Mouse (Mus musculus): ENCODE data around the gene Vmac. TPM values are rescaled to one million over a fixed set of nuclear protein-coding genes. Genes with fewer than 3 reads are reported as not detected.

The Vmac gene
- polyA plus RNA-seq, 1 experiment from 2014 or later: 13.4 TPM

- Histone ChIP-seq H3K9ac (ENCODE audit: low read depth, low read length) (peak overlapping the region; percentile 41), H3K4me3 (ENCODE audit: low read depth, low read length) (peak overlapping the region; percentile 49), H3K27ac (ENCODE audit: low read depth, low read length) (no peak overlapping the region), H3K27me3 (replicated peaks; ENCODE audit: control insufficient read depth, insufficient read depth, low read length) (peaks cover 8% of the 10 kb centered on the region; the same call in 1 of the 2 replicates), H3K36me3 (ENCODE audit: control insufficient read depth, insufficient read depth) (no peaks in the 10 kb centered on the region; the same call in 1 of the 2 replicates), H3K9me3 (ENCODE audit: control insufficient read depth) (no peaks in the 10 kb centered on the region), H3K4me2 (replicated peaks; ENCODE audit: low read depth) (peak overlapping the region; percentile 98), H3K4me1 (replicated peaks; ENCODE audit: control insufficient read depth, insufficient read depth, low read length) (peaks cover 6% of the 10 kb centered on the region)
- under 1% methylated on average over 51 of the region's 51 CpGs for WGBS
- peak; percentile 75 for TF ChIP-seq CTCF (IDR thresholded peaks at IDR 0.05; ENCODE audit: low read depth)
- ATAC-seq: peak; percentile 7; the same call in 1 of the 2 replicates
Measured at GRCm38 (mm10) chr17:56756703-56757399, 39.0 kb upstream of the Vmac start.

GRCm38 (mm10) chr17:56754271-56755185 is 36.7 kb upstream of the Vmac start:
- H3K4me2 ChIP-seq (replicated peaks; ENCODE audit: low read depth): peak overlapping the region; percentile 62
- no peaks in the 10 kb centered on the region for H3K9me3 ChIP-seq (ENCODE audit: control insufficient read depth)
- peak overlapping the region; percentile 20; the same call in 1 of the 2 replicates for H3K4me3 ChIP-seq (ENCODE audit: low read depth, low read length)
- H3K27ac ChIP-seq (ENCODE audit: low read depth, low read length): no peak overlapping the region
- ATAC-seq: 0 out of 2 replicates have a peak, but pooled peaks have one; percentile 7
- WGBS: 20% methylated on average over 36 of the region's 36 CpGs
- peak overlapping the region; percentile 26; the same call in 1 of the 2 replicates for H3K9ac ChIP-seq (ENCODE audit: low read depth, low read length)
- peaks cover 8% of the 10 kb centered on the region; the same call in 1 of the 2 replicates for H3K27me3 ChIP-seq (replicated peaks; ENCODE audit: control insufficient read depth, insufficient read depth, low read length)
- H3K36me3 ChIP-seq (ENCODE audit: control insufficient read depth, insufficient read depth): no peaks in the 10 kb centered on the region; the same call in 1 of the 2 replicates
- peaks cover 6% of the 10 kb centered on the region for H3K4me1 ChIP-seq (replicated peaks; ENCODE audit: control insufficient read depth, insufficient read depth, low read length)
- TF ChIP-seq CTCF (IDR thresholded peaks at IDR 0.05; ENCODE audit: low read depth): no peak

GRCm38 (mm10) chr17:56753452-56753851 is 35.6 kb upstream of the Vmac start:
- Histone ChIP-seq H3K27ac (ENCODE audit: low read depth, low read length) (no peak overlapping the region), H3K4me1 (replicated peaks; ENCODE audit: control insufficient read depth, insufficient read depth, low read length) (peaks cover 6% of the 10 kb centered on the region), H3K9ac (ENCODE audit: low read depth, low read length) (no peak overlapping the region), H3K9me3 (ENCODE audit: control insufficient read depth) (no peaks in the 10 kb centered on the region), H3K27me3 (replicated peaks; ENCODE audit: control insufficient read depth, insufficient read depth, low read length) (peaks cover 8% of the 10 kb centered on the region; the same call in 1 of the 2 replicates), H3K36me3 (ENCODE audit: control insufficient read depth, insufficient read depth) (no peaks in the 10 kb centered on the region; the same call in 1 of the 2 replicates), H3K4me3 (ENCODE audit: low read depth, low read length) (no peak overlapping the region), H3K4me2 (replicated peaks; ENCODE audit: low read depth) (no peak overlapping the region)
- no peak for ATAC-seq
- TF ChIP-seq CTCF (IDR thresholded peaks at IDR 0.05; ENCODE audit: low read depth): no peak
- WGBS: 33% methylated on average over 15 of the region's 15 CpGs

- Histone ChIP-seq H3K9ac (ENCODE audit: low read depth, low read length) (no peak overlapping the region), H3K4me2 (replicated peaks; ENCODE audit: low read depth) (peak overlapping the region; percentile 44), H3K9me3 (ENCODE audit: control insufficient read depth) (no peaks in the 10 kb centered on the region), H3K27me3 (replicated peaks; ENCODE audit: control insufficient read depth, insufficient read depth, low read length) (peaks cover 8% of the 10 kb centered on the region; the same call in 1 of the 2 replicates), H3K36me3 (ENCODE audit: control insufficient read depth, insufficient read depth) (no peaks in the 10 kb centered on the region; the same call in 1 of the 2 replicates), H3K4me3 (ENCODE audit: low read depth, low read length) (0 out of 2 replicates have a peak overlapping the region, but pooled peaks have one; percentile 20), H3K4me1 (replicated peaks; ENCODE audit: control insufficient read depth, insufficient read depth, low read length) (no peaks in the 10 kb centered on the region), H3K27ac (ENCODE audit: low read depth, low read length) (no peak overlapping the region)
- WGBS: 36% methylated on average over 70 of the region's 71 CpGs
- TF ChIP-seq CTCF (IDR thresholded peaks at IDR 0.05; ENCODE audit: low read depth): no peak
- ATAC-seq: peak; percentile 39; the same call in 1 of the 2 replicates
Measured at GRCm38 (mm10) chr17:56751404-56752072, 33.7 kb upstream of the Vmac start.

- H3K9ac ChIP-seq (ENCODE audit: low read depth, low read length): no peak overlapping the region
- 35% methylated on average over 5 of the region's 5 CpGs for WGBS
- no peak for TF ChIP-seq CTCF (IDR thresholded peaks at IDR 0.05; ENCODE audit: low read depth)
- no peak overlapping the region for H3K4me3 ChIP-seq (ENCODE audit: low read depth, low read length)
- H3K27me3 ChIP-seq (replicated peaks; ENCODE audit: control insufficient read depth, insufficient read depth, low read length): no peaks in the 10 kb centered on the region
- H3K27ac ChIP-seq (ENCODE audit: low read depth, low read length): no peak overlapping the region
- no peak for ATAC-seq
- H3K4me2 ChIP-seq (replicated peaks; ENCODE audit: low read depth): no peak overlapping the region
- no peaks in the 10 kb centered on the region for H3K4me1 ChIP-seq (replicated peaks; ENCODE audit: control insufficient read depth, insufficient read depth, low read length)
- no peaks in the 10 kb centered on the region for H3K9me3 ChIP-seq (ENCODE audit: control insufficient read depth)
- no peaks in the 10 kb centered on the region for H3K36me3 ChIP-seq (ENCODE audit: control insufficient read depth, insufficient read depth)
Measured at GRCm38 (mm10) chr17:56744173-56744572, 26.4 kb upstream of the Vmac start.
